9 mouse cellular contexts compared by ENCODE assay signal in genomic region chr1:18105866-18106529, GRCm38 (mm10). TPM values are rescaled to one million over a fixed set of nuclear protein-coding genes. Genes with fewer than 3 reads are reported as not detected.
DNase-seq lines count a peak whose midpoint lies in the region; ATAC-seq and TF ChIP-seq lines count a peak whose summit lies in the region.
"Had no signal": no experiment of that assay in that cellular context is flagged by ENCODE, and none has a peak within 500 bp of the region (broad histone marks: within the 10 kb centered on the region; RNA-seq: fewer than 3 reads in every experiment).

No protein-coding gene starts in this region.

- TF ChIP-seq POLR2A in heart, adult 2 months (IDR thresholded peaks at IDR 0.05; ENCODE audit: insufficient read depth, low read depth, low read length): no peak

- peak; percentile 63 for TF ChIP-seq CTCF in heart, adult 2 months (IDR thresholded peaks at IDR 0.05)
- peak; percentile 79 for TF ChIP-seq CTCF in layer of hippocampus, adult 2 months (conservative IDR thresholded peaks at IDR 0.05)

- WGBS in heart, adult 2 months: 44% methylated on average over 5 of the region's 5 CpGs

- no peaks in the 10 kb centered on the region for H3K27me3 ChIP-seq in heart, adult 2 months (ENCODE audit: control insufficient read depth, insufficient read depth, low read length)

- no peaks in the 10 kb centered on the region for H3K4me1 ChIP-seq in heart, adult 2 months (ENCODE audit: control insufficient read depth, insufficient read depth, low read length)

- H3K27ac ChIP-seq in heart, adult 2 months: no peak overlapping the region
- no peak overlapping the region for H3K27ac ChIP-seq in layer of hippocampus, adult 2 months

- no peak overlapping the region for H3K4me3 ChIP-seq in heart, adult 2 months
- no peak overlapping the region; the same call in 1 of the 2 replicates for H3K4me3 ChIP-seq in layer of hippocampus, adult 2 months

- intact Hi-C loops in heart, adult 2 months (cut with DNase I): no loop called here

- TF ChIP-seq EP300 in heart, adult 2 months (IDR thresholded peaks at IDR 0.05; ENCODE audit: insufficient read depth, low read depth, low read length): no peak

- no peak for DNase-seq in heart, adult 2 months
- DNase-seq in heart, adult 8-10 months (ENCODE audit: low spot score): no peak
- DNase-seq in 416B (ENCODE audit: low read depth) (peak; percentile 49), MN1 (ENCODE audit: low spot score) (no peak)
- peak; percentile 47 for DNase-seq in embryo, embryonic 10 days (ENCODE audit: low spot score)
- DNase-seq in layer of hippocampus, adult 2 months (ENCODE audit: low spot score in 2 of 2): peak; percentile 17 to 26
- DNase-seq in spleen, adult 12 weeks (ENCODE audit: low spot score): no peak

- H3K36me3 ChIP-seq in heart, adult 2 months (ENCODE audit: control insufficient read depth, insufficient read depth, low read length): no peaks in the 10 kb centered on the region

- ATAC-seq in granulocyte monocyte progenitor cell, adult 5-6 weeks (replicated peaks; ENCODE audit: poor library complexity, severe bottlenecking): no peak; the same call in 1 of the 2 replicates

- H3K9ac ChIP-seq in heart, adult 2 months (ENCODE audit: low read depth, low read length): no peak overlapping the region

- H3K79me2 ChIP-seq in heart, adult 2 months (replicated peaks; ENCODE audit: control insufficient read depth, insufficient read depth, low read length): no peaks in the 10 kb centered on the region

RNA-seq across cellular contexts. Expression of gene Crisp4, which starts 39.7 kb away (rescaled TPM):
- total RNA-seq in heart, adult 2 months (2021): not detected
- not detected in 2 replicates for polyA plus RNA-seq in heart, adult 2 months (2012; rRNA removed)
- total RNA-seq in heart, adult 8-10 months (2022): not detected
- total RNA-seq in layer of hippocampus, adult 2 months (2021): not detected
- not detected in 2 replicates for total RNA-seq in granulocyte monocyte progenitor cell, adult 5-6 weeks (2014; fragmentation: Nextera tagmentation)
- not detected in 2 replicates for total RNA-seq in granulocyte monocyte progenitor cell, adult 5-6 weeks (2017)
- polyA plus RNA-seq: heart, embryonic 14.5 days had no signal

Comparison
In these comparisons a context has a peak if more than half of its experiments do, and no peak if none do; other contexts are left out.
1. DNase-seq: peak in 416B (single experiment), embryo, embryonic 10 days (single experiment) and layer of hippocampus, adult 2 months (2 of 2); none in heart, adult 2 months (0 of 2), heart, adult 8-10 months (single experiment), MN1 (single experiment) and spleen, adult 12 weeks (single experiment).